Mouse (Mus musculus) cerebellum, adult 2 months (tissue): ENCODE data around the gene Il4i1. TPM values are rescaled to one million over a fixed set of nuclear protein-coding genes. Genes with fewer than 3 reads are reported as not detected.
A peak's percentile ranks its signal among the peaks of the same experiment; 100 is the strongest.

Experiments
- DNase-seq, 2 experiments: peaks; one replicate each; pipeline ENCODE4 v3.0.0; 2021
- H3K27ac ChIP-seq: fragments of 200-500 bp; 2 replicates; pipeline ENCODE4 v1.5.1; 2012; ENCODE audit warnings: low read length, control low read depth, inconsistent platforms; ENCODE audit not compliant: insufficient read depth
- H3K27me3 ChIP-seq: fragments of 200-500 bp; 2 replicates; pipeline ENCODE4 v1.6.1; 2012; ENCODE audit warnings: inconsistent platforms, mild to moderate bottlenecking, low read length, moderate library complexity; ENCODE audit not compliant: control insufficient read depth, insufficient read depth
- H3K4me1 ChIP-seq: fragments of 200-500 bp; 2 replicates; pipeline ENCODE4 v1.6.1; 2011; ENCODE audit warnings: low read length; ENCODE audit not compliant: control insufficient read depth, insufficient read depth
- H3K4me3 ChIP-seq: fragments of 200-500 bp; replicated peaks from 2 replicates; pipeline ENCODE3; 2011; ENCODE audit warnings: mild to moderate bottlenecking, low read depth, low read length, control low read depth; ENCODE audit not compliant: insufficient read depth
- CTCF ChIP-seq: fragments of 200-500 bp; IDR thresholded peaks from 2 replicates; pipeline ENCODE4 v1.5.1; 2011; ENCODE audit warnings: low read depth, mild to moderate bottlenecking, control low read depth, low read length, moderate library complexity, borderline replicate concordance; ENCODE audit not compliant: insufficient read depth
- POLR2A ChIP-seq: fragments of 200-500 bp; IDR thresholded peaks from 2 replicates; pipeline ENCODE4 v1.6.1; 2011; ENCODE audit warnings: low read length, control low read depth, borderline replicate concordance; ENCODE audit not compliant: insufficient read depth
- WGBS: fragments of 180-500 bp; shearing (Covaris S2); methylation state at CpG from one replicate; pipeline ENCODE4 v1.1.7; 2018; 5-methylcytosine and 5-hydroxymethylcytosine counted together
- polyA plus RNA-seq: library from polyadenylated mRNA; depleted of rRNA; stranded (reverse); fragments of >200 nt; gene quantifications from 2 replicates; pipeline ENCODE4 v1.2.3, GENCODE M21; 2012

Gene Il4i1
- polyA plus RNA-seq, 1 experiment, result 1.9 TPM

DNA sequence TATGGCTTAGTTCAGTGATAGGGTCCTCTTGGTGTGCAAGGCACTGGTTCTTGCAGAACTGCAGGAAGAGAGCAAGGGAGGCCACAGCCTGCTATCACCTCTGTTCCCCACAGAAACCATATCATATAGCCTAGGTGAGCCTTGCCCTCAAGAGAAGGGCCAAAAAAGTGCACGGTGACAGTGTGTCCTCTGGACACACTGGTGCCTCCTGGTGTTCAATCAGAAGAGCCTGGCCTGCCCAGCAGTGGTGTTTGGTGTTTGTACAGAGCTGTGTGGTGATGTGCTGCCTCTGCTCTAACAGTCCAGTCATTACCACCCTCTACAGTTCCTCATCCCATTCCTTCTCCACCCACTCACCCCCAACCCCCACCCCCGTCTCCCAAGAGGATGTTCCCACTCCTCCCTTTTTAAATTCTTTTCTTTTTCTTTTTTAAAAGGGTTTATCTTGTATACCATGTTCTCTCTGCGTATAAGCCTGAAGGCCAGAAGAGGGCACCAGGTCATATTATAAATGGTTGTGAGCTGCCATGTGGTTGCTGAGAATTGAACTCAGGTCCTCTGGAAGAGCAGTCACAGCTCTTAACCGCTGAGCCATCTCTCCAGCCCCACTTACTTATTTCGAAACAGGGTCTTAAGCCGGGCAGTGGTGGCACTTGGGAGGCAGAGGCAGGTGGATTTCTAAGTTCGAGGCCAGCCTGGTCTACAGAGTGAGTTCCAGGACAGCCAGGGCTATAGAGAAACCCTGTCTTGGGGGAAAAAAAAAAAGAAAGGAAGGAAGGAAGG lies 5.7 kb downstream of the Il4i1 start:
- no peak for TF ChIP-seq POLR2A
- no peak for TF ChIP-seq CTCF
- 80% methylated on average over 7 of the region's 7 CpGs for WGBS
- Histone ChIP-seq H3K27ac (no peak overlapping the region), H3K4me1 (peaks cover 18% of the 10 kb centered on the region), H3K27me3 (no peaks in the 10 kb centered on the region), H3K4me3 (no peak overlapping the region)
- peak in 1 of 2 experiments; percentile 4 for DNase-seq

DNA sequence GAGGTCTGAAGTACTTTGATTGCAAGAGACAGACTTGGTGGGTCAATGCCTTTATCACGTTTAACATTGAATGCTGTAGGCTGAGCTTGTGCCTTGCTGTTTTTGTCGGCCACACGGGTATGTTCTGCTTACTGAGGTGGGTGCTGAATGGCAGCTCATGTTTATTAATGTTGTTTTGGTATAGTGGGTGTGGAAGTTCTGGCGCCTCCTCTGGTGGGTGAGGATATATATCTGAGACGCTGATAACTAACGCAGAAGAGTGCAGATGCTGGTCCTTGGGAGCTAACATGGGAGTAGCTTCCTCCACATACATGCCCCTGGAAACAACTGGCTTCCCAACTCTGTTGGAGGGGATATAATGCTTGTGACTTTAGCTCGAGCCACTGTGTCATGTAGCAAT lies 7.2 kb downstream of the Il4i1 start:
- 28% methylated on average over 7 of the region's 7 CpGs for WGBS
- Histone ChIP-seq H3K4me3 (no peak overlapping the region), H3K27me3 (no peaks in the 10 kb centered on the region), H3K4me1 (peaks cover 14% of the 10 kb centered on the region), H3K27ac (no peak overlapping the region)
- TF ChIP-seq CTCF, result 0 out of 2 replicates have a peak, but pooled peaks have one; percentile 18
- TF ChIP-seq POLR2A, result no peak
- DNase-seq, result no peak

DNA sequence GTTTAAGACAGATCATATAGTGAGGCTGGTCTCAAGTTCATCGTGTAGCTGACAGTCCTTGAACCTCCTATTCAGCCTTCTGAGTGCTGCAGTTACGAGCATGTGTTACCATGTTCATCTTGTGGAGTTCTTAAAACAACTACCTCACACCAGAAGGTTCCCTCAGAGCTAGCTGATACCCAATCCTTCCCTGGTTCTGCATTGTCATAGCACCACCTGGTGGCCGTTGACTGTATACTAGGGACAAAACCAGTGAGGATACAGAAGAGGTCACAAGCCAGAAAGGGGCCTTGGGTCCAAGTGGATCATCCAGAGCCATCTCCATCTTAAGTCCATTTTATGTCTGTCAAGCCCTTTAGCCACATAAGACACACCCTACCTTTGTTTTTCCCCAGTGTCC lies 8.7 kb downstream of the Il4i1 start:
- H3K4me3 ChIP-seq, result no peak overlapping the region
- H3K27ac ChIP-seq, result no peak overlapping the region
- 12% methylated on average over 3 of the region's 3 CpGs for WGBS
- peak; percentile 75 to 84 for DNase-seq
- H3K27me3 ChIP-seq, result no peaks in the 10 kb centered on the region
- TF ChIP-seq CTCF (peak; percentile 89), POLR2A (no peak)
- H3K4me1 ChIP-seq, result peaks cover 6% of the 10 kb centered on the region

GRCm38 (mm10) chr7:44826771-44827170 lies 10.6 kb downstream of the Il4i1 start:
- Histone ChIP-seq H3K4me1 (peaks cover 4% of the 10 kb centered on the region; the same call in 1 of the 2 replicates), H3K27me3 (no peaks in the 10 kb centered on the region), H3K27ac (no peak overlapping the region), H3K4me3 (no peak overlapping the region)
- DNase-seq, result no peak
- WGBS, result 82% methylated on average over 3 of the region's 3 CpGs
- TF ChIP-seq POLR2A (no peak), CTCF (no peak)

- Histone ChIP-seq H3K4me3 (no peak overlapping the region), H3K27me3 (no peaks in the 10 kb centered on the region), H3K4me1 (peaks cover 4% of the 10 kb centered on the region; the same call in 1 of the 2 replicates), H3K27ac (no peak overlapping the region)
- peak in 1 of 2 experiments; percentile 2 for DNase-seq
- WGBS, result 36% methylated on average over 5 of the region's 5 CpGs
- TF ChIP-seq POLR2A (no peak), CTCF (no peak)
These were observed 12.5 kb downstream of the Il4i1 start for GRCm38 (mm10) chr7:44828706-44829105.

- no peak overlapping the region for H3K4me3 ChIP-seq
- H3K27ac ChIP-seq, result no peak overlapping the region
- H3K4me1 ChIP-seq, result no peaks in the 10 kb centered on the region
- WGBS, result 63% methylated on average over 4 of the region's 4 CpGs
- H3K27me3 ChIP-seq, result no peaks in the 10 kb centered on the region
- no peak for TF ChIP-seq CTCF
- TF ChIP-seq POLR2A, result no peak
- no peak for DNase-seq
These were observed 16.6 kb downstream of the Il4i1 start for GRCm38 (mm10) chr7:44832763-44833162.

DNA sequence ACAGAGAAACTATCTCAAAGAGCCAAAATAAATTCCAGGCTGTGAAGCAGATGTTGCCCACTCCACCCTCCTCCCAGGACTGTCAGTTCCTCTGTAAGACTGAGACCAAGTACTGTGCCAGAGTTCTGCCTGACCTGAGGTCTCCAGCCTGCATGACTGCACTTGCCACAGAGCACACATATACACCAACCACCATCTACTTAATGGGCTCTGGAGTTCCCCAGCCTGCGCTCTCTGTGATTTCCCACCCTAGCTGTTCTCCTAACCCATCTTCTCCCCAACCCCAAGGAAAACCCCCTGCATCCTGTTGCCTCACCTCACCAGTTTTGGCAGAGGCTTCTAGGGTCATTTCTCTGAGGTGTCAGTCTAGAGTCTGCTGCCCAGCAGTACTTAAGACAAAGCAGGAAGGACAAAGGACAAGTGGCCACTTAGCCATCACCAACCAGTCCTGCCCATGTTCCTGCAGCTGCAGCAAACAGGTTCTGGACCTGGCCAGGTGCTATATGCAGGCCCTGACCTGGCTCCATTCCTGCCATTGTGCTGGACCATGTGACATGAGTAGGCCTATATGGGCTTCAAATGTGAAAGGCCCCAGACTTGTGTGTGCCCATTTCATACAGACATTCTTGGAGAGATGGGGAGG lies 19.3 kb downstream of the Il4i1 start:
- TF ChIP-seq CTCF, result no peak
- no peak for TF ChIP-seq POLR2A
- Histone ChIP-seq H3K4me1 (no peaks in the 10 kb centered on the region; the same call in 1 of the 2 replicates), H3K27me3 (no peaks in the 10 kb centered on the region), H3K27ac (no peak overlapping the region), H3K4me3 (no peak overlapping the region)
- WGBS, result 100% methylated on average over 1 of the region's 1 CpGs
- no peak for DNase-seq

DNA sequence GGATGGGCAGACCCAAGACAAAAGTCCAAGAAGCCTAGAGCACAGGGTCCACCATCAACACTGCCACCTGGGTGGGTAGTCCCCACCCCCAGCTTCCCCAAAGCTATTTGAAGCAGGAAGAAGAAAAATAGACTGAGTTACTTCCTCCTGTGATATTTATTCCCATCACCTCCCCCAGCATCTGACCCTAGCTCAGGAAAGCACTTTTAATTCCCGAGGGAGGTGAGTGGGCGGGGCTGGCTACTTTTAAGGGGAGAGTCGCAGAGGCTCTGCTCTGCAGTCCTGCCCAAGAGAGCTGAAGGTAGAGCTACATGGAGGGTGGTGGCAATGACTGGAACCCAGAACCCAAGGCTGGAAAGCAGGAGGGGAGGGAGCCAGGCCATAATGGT lies 19.8 kb downstream of the Il4i1 start:
- WGBS, result 58% methylated on average over 3 of the region's 3 CpGs
- DNase-seq, result no peak

More for the DNA sequence above, 19.8 kb downstream of the Il4i1 start:
- TF ChIP-seq POLR2A (no peak), CTCF (no peak)
- H3K27me3 ChIP-seq, result no peaks in the 10 kb centered on the region
- no peak overlapping the region for H3K27ac ChIP-seq
- H3K4me1 ChIP-seq, result no peaks in the 10 kb centered on the region; the same call in 1 of the 2 replicates
- H3K4me3 ChIP-seq, result no peak overlapping the region
